Mouse (Mus musculus) intestine, postnatal 0 days (tissue): ENCODE measurements around the gene Sftpd. TPM values are rescaled to one million over a fixed set of nuclear protein-coding genes. Genes with fewer than 3 reads are reported as not detected.

Experiments
- ATAC-seq: fragments of 200-750 bp; cut with Nextera tagmentation; 2 replicates; pipeline ENCODE4 v1.8.0; 2017; ENCODE audit warnings: mild to moderate bottlenecking, moderate TSS enrichment, moderate library complexity
- H3K27ac ChIP-seq: fragments of 300-500 bp; sonication (generic); 2 replicates; pipeline ENCODE4 v1.5.1; 2014; ENCODE audit warnings: mild to moderate bottlenecking, low read depth, low read length, moderate library complexity
- H3K27me3 ChIP-seq: fragments of 300-500 bp; sonication (generic); replicated peaks from 2 replicates; pipeline ENCODE4 v1.6.1; 2014; ENCODE audit warnings: low read length, mixed read lengths; ENCODE audit not compliant: control insufficient read depth, insufficient read depth
- H3K36me3 ChIP-seq: fragments of 300-500 bp; sonication (generic); 2 replicates; pipeline ENCODE4 v1.6.1; 2014; ENCODE audit warnings: mild to moderate bottlenecking, moderate library complexity; ENCODE audit not compliant: control insufficient read depth, insufficient read depth
- H3K4me1 ChIP-seq: fragments of 300-500 bp; sonication (generic); replicated peaks from 2 replicates; pipeline ENCODE4 v1.6.1; 2014; ENCODE audit warnings: antibody characterized with exemption, low read length, mixed read lengths; ENCODE audit not compliant: control insufficient read depth, insufficient read depth
- H3K4me2 ChIP-seq: fragments of 300-500 bp; sonication (generic); replicated peaks from 2 replicates; pipeline ENCODE4 v1.6.1; 2014; ENCODE audit warnings: low read depth, mild to moderate bottlenecking, moderate library complexity
- H3K4me3 ChIP-seq: fragments of 300-500 bp; sonication (generic); 2 replicates; pipeline ENCODE4 v1.5.1; 2014; ENCODE audit warnings: low read depth, low read length
- H3K9ac ChIP-seq: fragments of 300-500 bp; sonication (generic); 2 replicates; pipeline ENCODE4 v1.6.1; 2014; ENCODE audit warnings: mild to moderate bottlenecking, low read depth, low read length
- H3K9me3 ChIP-seq: fragments of 300-500 bp; sonication (generic); 2 replicates; pipeline ENCODE4 v1.6.1; 2016; ENCODE audit warnings: mixed run types; ENCODE audit not compliant: control insufficient read depth
- CTCF ChIP-seq: sonication (generic); IDR thresholded peaks from 2 replicates; pipeline ENCODE4 v1.5.1; 2016; ENCODE audit warnings: low read depth, mild to moderate bottlenecking, control low read depth, antibody characterized with exemption, moderate library complexity
- WGBS: fragments of 180-500 bp; shearing (Covaris S2); extraction: QIAGEN DNeasy Blood & Tissue Kit; methylation state at CpG from one replicate; pipeline ENCODE4 v1.1.7; 2014; 5-methylcytosine and 5-hydroxymethylcytosine counted together
- polyA plus RNA-seq: library from polyadenylated mRNA; unstranded; fragments of >200 nt; fragmentation: Nextera tagmentation; extraction: Ambion mirVana; gene quantifications from 2 replicates; pipeline ENCODE4 v1.2.1, GENCODE M21; 2015

Sftpd gene
- polyA plus RNA-seq, result 0.12 and 0.23 TPM in 2 replicates

DNA sequence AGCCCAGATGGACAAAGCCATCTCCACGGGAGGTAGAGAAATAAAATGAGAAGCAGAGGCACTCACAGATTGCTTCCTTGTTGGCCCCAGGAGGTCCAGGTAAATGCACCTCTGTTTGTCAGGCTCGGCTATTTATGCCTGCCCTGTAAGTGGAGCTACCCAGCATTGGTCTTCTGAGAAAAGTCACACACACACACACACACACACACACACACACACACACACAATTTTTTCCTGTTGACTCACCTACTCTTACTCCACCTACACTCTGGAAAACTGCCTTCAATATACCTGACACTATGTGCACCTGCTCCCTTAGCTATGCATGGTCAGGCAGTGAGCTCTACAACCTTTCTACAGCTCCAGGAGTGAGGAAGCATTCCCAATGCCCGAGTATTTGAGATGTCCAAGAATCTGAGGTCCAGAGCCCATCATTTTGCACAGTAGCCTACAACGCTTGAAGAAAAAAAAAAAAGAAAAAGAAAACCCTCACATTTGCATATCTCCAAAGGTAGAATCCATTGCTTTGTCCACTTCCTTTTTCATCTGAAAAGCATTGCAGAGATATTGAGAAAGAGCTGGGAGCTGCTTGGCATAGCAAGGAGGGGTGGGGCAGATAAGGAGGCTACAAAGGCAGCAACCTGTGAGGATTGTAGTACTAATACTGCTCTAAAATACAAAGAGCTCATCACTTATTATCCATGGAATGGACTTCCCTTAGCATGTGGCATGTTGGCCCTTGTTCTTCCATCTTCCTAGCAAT is at the start of gene Sftpd:
Gene Sftpd (minus strand): TSS at position 91 of the 763 bp plus-strand sequence.
- Histone ChIP-seq H3K4me3 (no peak within 1 kb of the TSS), H3K9ac (no peak within 1 kb of the TSS), H3K4me2 (no peak within 1 kb of the TSS), H3K27me3 (no peaks in the 10 kb centered on the region), H3K4me1 (no peaks in the 10 kb centered on the region), H3K36me3 (no peaks in the 10 kb centered on the region), H3K9me3 (no peaks in the 10 kb centered on the region), H3K27ac (no peak within 1 kb of the TSS)
- TF ChIP-seq CTCF, result no peak
- WGBS, result 60% methylated on average over 4 of the region's 4 CpGs
- no peak for ATAC-seq

DNA sequence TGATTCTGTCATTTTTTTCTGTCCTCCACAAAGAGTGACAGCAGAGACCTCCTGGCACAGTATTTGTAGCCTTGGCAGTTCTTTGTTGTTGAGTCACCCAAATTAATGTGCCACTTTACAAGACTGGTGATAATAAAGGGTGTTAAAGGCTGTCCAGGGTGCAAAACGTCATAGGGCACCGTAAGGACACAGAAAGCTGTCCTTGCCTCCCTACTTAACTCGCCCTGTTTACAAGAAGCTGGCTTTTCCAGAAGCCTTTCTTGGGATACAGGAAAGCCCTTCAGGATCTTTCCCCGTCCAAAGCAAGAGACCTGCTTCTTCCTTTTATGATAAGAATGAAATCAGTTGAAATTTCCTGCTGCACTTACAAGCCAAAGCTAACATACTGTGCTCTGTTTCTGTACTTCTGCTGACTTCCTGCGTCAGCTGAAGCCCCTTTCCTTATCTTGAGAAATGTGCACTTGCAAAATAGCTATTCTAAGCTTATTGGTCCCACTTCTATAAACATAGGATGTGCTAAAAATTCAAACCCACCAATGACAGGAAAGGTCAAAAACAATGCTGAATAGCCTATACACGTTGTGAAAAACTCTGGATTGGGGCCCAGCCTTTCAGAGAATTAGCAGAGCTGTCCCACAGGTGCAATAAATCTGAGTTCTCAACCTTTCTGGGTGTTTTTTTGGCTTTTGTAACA is 13.2 kb upstream of the Sftpd start:
- no peak overlapping the region for H3K27ac ChIP-seq
- TF ChIP-seq CTCF, result no peak
- no peaks in the 10 kb centered on the region for H3K27me3 ChIP-seq

DNA sequence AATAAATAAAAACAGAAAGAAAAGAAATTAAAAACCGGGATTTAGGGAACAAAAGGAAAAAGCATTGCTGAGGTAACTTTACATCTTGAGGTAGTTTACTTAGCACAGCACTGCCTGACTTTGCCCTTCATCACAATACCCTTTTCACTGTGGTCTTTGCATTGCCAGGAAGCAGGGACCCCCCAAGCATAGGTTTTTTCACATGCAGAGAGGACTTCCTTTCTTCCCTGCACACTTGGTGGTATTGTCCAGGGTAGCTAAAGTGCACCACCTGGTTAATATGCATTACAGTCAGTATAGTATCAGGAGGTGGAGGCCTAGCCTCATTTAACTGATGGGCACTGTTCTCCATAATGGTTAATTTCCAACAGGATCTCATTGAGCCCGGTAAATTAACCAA is 4.5 kb upstream of the Sftpd start:
- H3K36me3 ChIP-seq, result no peaks in the 10 kb centered on the region
- H3K27ac ChIP-seq, result no peak overlapping the region
- no peaks in the 10 kb centered on the region for H3K4me1 ChIP-seq
- no peaks in the 10 kb centered on the region for H3K27me3 ChIP-seq
- WGBS, result 90% methylated on average over 2 of the region's 2 CpGs
- ATAC-seq, result no peak
- TF ChIP-seq CTCF, result no peak
- H3K4me2 ChIP-seq, result no peak overlapping the region
- no peaks in the 10 kb centered on the region for H3K9me3 ChIP-seq
- H3K4me3 ChIP-seq, result no peak overlapping the region
- H3K9ac ChIP-seq, result no peak overlapping the region

More for the DNA sequence above, 13.2 kb upstream of the Sftpd start:
- H3K36me3 ChIP-seq, result no peaks in the 10 kb centered on the region
- 36% methylated on average over 6 of the region's 6 CpGs for WGBS
- no peaks in the 10 kb centered on the region for H3K4me1 ChIP-seq
- H3K9me3 ChIP-seq, result no peaks in the 10 kb centered on the region
- no peak for ATAC-seq
- H3K9ac ChIP-seq, result no peak overlapping the region
- no peak overlapping the region for H3K4me3 ChIP-seq
- no peak overlapping the region for H3K4me2 ChIP-seq

DNA sequence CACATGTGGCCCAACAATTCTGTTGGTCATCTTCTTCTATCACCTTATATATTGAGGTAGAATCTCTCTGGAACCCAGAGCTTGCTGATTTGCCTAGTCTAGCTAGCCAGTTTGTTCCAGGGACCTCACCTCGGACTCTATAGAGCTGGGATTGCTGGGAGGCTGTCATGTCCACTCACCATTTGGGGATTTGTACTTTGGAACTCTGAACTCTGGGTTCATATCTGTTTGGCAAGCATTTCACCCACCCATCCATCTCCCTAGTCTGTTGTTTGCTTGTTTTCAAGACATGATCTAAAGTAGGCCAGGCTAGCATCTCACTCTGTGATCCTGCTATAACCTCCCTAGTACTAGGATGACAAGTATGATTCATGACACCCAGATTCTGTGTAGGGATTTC is 10.1 kb downstream of the Sftpd start:
- TF ChIP-seq CTCF, result no peak
- Histone ChIP-seq H3K27ac (no peak overlapping the region), H3K27me3 (no peaks in the 10 kb centered on the region), H3K9ac (no peak overlapping the region), H3K4me2 (no peak overlapping the region), H3K4me3 (no peak overlapping the region), H3K9me3 (no peaks in the 10 kb centered on the region), H3K4me1 (no peaks in the 10 kb centered on the region), H3K36me3 (no peaks in the 10 kb centered on the region)
- ATAC-seq, result no peak
- WGBS, result 68% methylated on average over 1 of the region's 1 CpGs

DNA sequence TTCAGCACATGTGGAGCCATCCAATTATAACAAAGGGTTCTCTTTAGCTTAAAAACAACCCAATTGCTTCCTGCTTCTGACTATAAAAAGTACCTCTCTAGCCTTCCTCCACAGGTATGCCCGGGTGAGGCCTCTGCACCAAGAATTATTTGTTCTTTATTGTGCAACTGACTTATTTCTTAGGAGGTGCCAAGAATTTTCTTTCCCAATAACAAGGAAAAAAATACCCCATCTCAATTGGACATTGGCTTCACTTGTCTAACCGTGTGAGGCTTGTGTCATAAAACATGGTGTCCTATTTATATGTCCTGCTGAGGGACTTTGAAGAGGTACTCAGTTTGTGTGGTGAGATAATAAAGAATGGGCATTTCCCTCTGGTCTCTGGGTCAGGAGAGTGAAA is 14.4 kb downstream of the Sftpd start:
- no peak for TF ChIP-seq CTCF
- no peak for ATAC-seq
- Histone ChIP-seq H3K4me2 (no peak overlapping the region), H3K27ac (no peak overlapping the region), H3K9ac (no peak overlapping the region), H3K36me3 (no peaks in the 10 kb centered on the region), H3K27me3 (no peaks in the 10 kb centered on the region), H3K4me3 (no peak overlapping the region), H3K4me1 (no peaks in the 10 kb centered on the region), H3K9me3 (no peaks in the 10 kb centered on the region)
- WGBS, result 48% methylated on average over 2 of the region's 2 CpGs

DNA sequence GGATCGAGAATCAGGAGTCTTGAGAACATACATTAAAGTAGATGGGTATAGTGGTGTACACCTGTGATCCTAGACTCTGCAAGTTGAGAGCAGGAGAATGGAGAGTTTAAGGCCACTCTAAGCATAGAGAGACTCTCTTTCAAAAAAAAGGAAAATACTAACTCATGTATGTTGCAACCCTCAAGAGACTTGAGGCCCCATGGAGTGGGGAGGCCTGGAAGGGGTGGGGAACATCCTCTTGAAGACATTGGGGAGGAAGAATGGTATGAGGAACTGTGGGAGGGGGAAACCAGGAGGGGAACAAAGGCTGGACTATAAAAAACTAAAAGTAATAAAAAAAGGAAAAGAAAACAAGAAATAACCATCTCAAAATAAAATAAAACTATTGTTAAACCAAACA is 16.4 kb downstream of the Sftpd start:
- H3K27me3 ChIP-seq, result no peaks in the 10 kb centered on the region
- no peaks in the 10 kb centered on the region for H3K36me3 ChIP-seq
- H3K27ac ChIP-seq, result no peak overlapping the region
- no peak overlapping the region for H3K9ac ChIP-seq
- no peak overlapping the region for H3K4me3 ChIP-seq
- no peaks in the 10 kb centered on the region for H3K4me1 ChIP-seq
- no peaks in the 10 kb centered on the region for H3K9me3 ChIP-seq
- no peak for TF ChIP-seq CTCF
- no peak for ATAC-seq
- WGBS, result 83% methylated on average over 1 of the region's 1 CpGs
- H3K4me2 ChIP-seq, result no peak overlapping the region
